Mouse (Mus musculus) CD4-positive, CD25-positive, alpha-beta regulatory T cell, adult 4 months (primary cell): Measurements from ENCODE around the gene Mup15. TPM values are rescaled to one million over a fixed set of nuclear protein-coding genes. Genes with fewer than 3 reads are reported as not detected.
"Not testable (repeated sequence)": the region's sequence is repeated elsewhere in the genome, so short reads cannot be mapped to it uniquely, and the experiment has no call there.

Experiments used
- ATAC-seq: one replicate; pipeline ENCODE4 v1.8.0; 2017
- polyA plus RNA-seq, 2 experiments: library from polyadenylated mRNA; unstranded; fragments of 100-300 nt; shearing (Covaris generic); gene quantifications; one replicate each; pipeline ENCODE4 v1.2.1; 2017

The Mup15 gene
- polyA plus RNA-seq, result not detected

- not testable (repeated sequence) for ATAC-seq
Measured at GRCm38 (mm10) chr4:61439643-61440042, at the start of gene Mup15. Mup15 (minus strand) TSS chr4:61439743.

Other genes starting within 250 kb of the Mup15 start
- gene Mup13, start 211.5 kb downstream of the Mup15 start, polyA plus RNA-seq, result not detected
- gene Mup14, start 135.7 kb downstream of the Mup15 start, polyA plus RNA-seq, result not detected
- not detected for gene Mup16, start 79.8 kb upstream of the Mup15 start, polyA plus RNA-seq
- not detected for gene Mup17, start 156.1 kb upstream of the Mup15 start, polyA plus RNA-seq
- not detected for gene Mup18, start 234.4 kb upstream of the Mup15 start, polyA plus RNA-seq